Mouse (Mus musculus) lung, postnatal 0 days (tissue): ENCODE data around the gene Arhgef28. TPM values are rescaled to one million over a fixed set of nuclear protein-coding genes. Genes with fewer than 3 reads are reported as not detected.

Source experiments
- ATAC-seq: fragments of 200-750 bp; cut with Nextera tagmentation; 2 replicates; pipeline ENCODE4 v1.8.0; 2017; ENCODE audit warnings: moderate library complexity
- DNase-seq: peaks from one replicate; pipeline ENCODE4 v3.0.0-alpha.2; 2016; ENCODE audit warnings: low spot score
- H3K27ac ChIP-seq: fragments of 300-500 bp; sonication (generic); 2 replicates; pipeline ENCODE4 v1.5.1; 2014; ENCODE audit warnings: antibody characterized with exemption, mild to moderate bottlenecking, low read length, mixed read lengths
- H3K27me3 ChIP-seq: fragments of 300-500 bp; sonication (generic); replicated peaks from 2 replicates; pipeline ENCODE4 v1.6.1; 2014; ENCODE audit warnings: low read length, mixed read lengths; ENCODE audit not compliant: insufficient read depth
- H3K36me3 ChIP-seq: fragments of 300-500 bp; sonication (generic); 2 replicates; pipeline ENCODE4 v1.6.1; 2014; ENCODE audit warnings: low read length, mixed read lengths; ENCODE audit not compliant: insufficient read depth
- H3K4me1 ChIP-seq: fragments of 300-500 bp; sonication (generic); 2 replicates; pipeline ENCODE4 v1.6.1; 2014; ENCODE audit warnings: antibody characterized with exemption, low read depth, low read length, mixed read lengths; ENCODE audit not compliant: insufficient read depth
- H3K4me2 ChIP-seq: fragments of 300-500 bp; sonication (generic); replicated peaks from 2 replicates; pipeline ENCODE4 v1.6.1; 2014; ENCODE audit warnings: low read depth, mild to moderate bottlenecking, low read length, moderate library complexity, mixed read lengths
- H3K4me3 ChIP-seq: fragments of 300-500 bp; sonication (generic); 2 replicates; pipeline ENCODE4 v1.5.1; 2014; ENCODE audit warnings: low read depth, low read length
- H3K9ac ChIP-seq: fragments of 300-500 bp; sonication (generic); replicated peaks from 2 replicates; pipeline ENCODE4 v1.6.1; 2014; ENCODE audit warnings: low read depth, mild to moderate bottlenecking
- H3K9me3 ChIP-seq: fragments of 300-500 bp; sonication (generic); 2 replicates; pipeline ENCODE4 v1.6.1; 2016; ENCODE audit warnings: low read length, mixed read lengths
- CTCF ChIP-seq: IDR thresholded peaks from 2 replicates; pipeline ENCODE4 v1.5.1; 2016; ENCODE audit warnings: antibody characterized with exemption, mild to moderate bottlenecking
- EP300 ChIP-seq: IDR thresholded peaks from 2 replicates; pipeline ENCODE4 v1.6.1; 2016; ENCODE audit warnings: antibody characterized with exemption, mild to moderate bottlenecking, control low read depth
- WGBS: fragments of 180-500 bp; shearing (Covaris S2); extraction: QIAGEN DNeasy Blood & Tissue Kit; methylation state at CpG from one replicate; pipeline ENCODE4 v1.1.7; 2014; 5-methylcytosine and 5-hydroxymethylcytosine counted together
- polyA plus RNA-seq: library from polyadenylated mRNA; unstranded; fragments of >200 nt; fragmentation: Nextera tagmentation; extraction: Ambion mirVana; gene quantifications from 2 replicates; pipeline ENCODE4 v1.2.1, GENCODE M21; 2015

Gene Arhgef28
- polyA plus RNA-seq, 1 experiment from 2014 or later: 53.0 TPM

DNA sequence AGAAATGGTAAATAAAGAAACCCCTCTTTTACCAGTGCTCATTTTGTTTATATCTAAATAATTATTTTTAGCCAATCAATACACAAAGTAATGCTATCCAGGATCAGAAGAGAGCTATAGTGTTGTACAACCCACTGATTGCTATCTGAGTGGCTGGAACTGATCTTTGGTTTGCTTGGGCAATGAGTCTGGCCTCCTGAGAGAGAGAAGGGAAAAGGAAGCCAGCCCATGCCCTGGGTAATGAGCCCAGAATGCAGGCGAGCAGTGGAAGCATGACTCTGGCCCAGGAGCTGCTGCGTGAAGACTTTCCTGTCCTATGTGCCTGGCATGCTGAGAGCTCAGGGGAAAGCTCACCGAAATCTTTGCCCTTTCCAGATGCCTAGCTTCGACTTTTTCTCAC is 83.5 kb downstream of the Arhgef28 start:
- TF ChIP-seq EP300 (no peak), CTCF (no peak)
- H3K27ac ChIP-seq: no peak overlapping the region
- H3K4me1 ChIP-seq: peaks cover 18% of the 10 kb centered on the region
- ATAC-seq (no peak), DNase-seq (no peak)
- no peaks in the 10 kb centered on the region for H3K27me3 ChIP-seq
- no peak overlapping the region for H3K9ac ChIP-seq
- no peak overlapping the region for H3K4me3 ChIP-seq
- H3K4me2 ChIP-seq: no peak overlapping the region
- no peaks in the 10 kb centered on the region for H3K9me3 ChIP-seq
- no peaks in the 10 kb centered on the region for H3K36me3 ChIP-seq
- 76% methylated on average over 4 of the region's 4 CpGs for WGBS

GRCm38 (mm10) chr13:98121993-98122392 is 84.2 kb downstream of the Arhgef28 start:
- H3K27me3 ChIP-seq: no peaks in the 10 kb centered on the region
- H3K4me3 ChIP-seq: no peak overlapping the region
- DNase-seq (peak; percentile 65), ATAC-seq (no peak)
- no peaks in the 10 kb centered on the region for H3K9me3 ChIP-seq
- peaks cover 22% of the 10 kb centered on the region for H3K4me1 ChIP-seq
- WGBS: 51% methylated on average over 5 of the region's 5 CpGs
- no peaks in the 10 kb centered on the region for H3K36me3 ChIP-seq
- no peak overlapping the region for H3K9ac ChIP-seq
- 0 out of 2 replicates have a peak overlapping the region, but pooled peaks have one; percentile 58 for H3K27ac ChIP-seq
- H3K4me2 ChIP-seq: no peak overlapping the region
- TF ChIP-seq CTCF: no peak
- peak; percentile 14; the same call in 1 of the 2 replicates for TF ChIP-seq EP300

- H3K36me3 ChIP-seq: no peaks in the 10 kb centered on the region
- H3K4me3 ChIP-seq: no peak overlapping the region
- no peaks in the 10 kb centered on the region for H3K27me3 ChIP-seq
- WGBS: 82% methylated on average over 4 of the region's 4 CpGs
- peak overlapping the region; percentile 84; the same call in 1 of the 2 replicates for H3K27ac ChIP-seq
- no peak overlapping the region for H3K4me2 ChIP-seq
- H3K4me1 ChIP-seq: peaks cover 23% of the 10 kb centered on the region
- TF ChIP-seq EP300 (no peak), CTCF (no peak)
- DNase-seq (no peak), ATAC-seq (no peak)
- no peak overlapping the region for H3K9ac ChIP-seq
- no peaks in the 10 kb centered on the region for H3K9me3 ChIP-seq
Observed at GRCm38 (mm10) chr13:98121124-98121470, 85.1 kb downstream of the Arhgef28 start.

DNA sequence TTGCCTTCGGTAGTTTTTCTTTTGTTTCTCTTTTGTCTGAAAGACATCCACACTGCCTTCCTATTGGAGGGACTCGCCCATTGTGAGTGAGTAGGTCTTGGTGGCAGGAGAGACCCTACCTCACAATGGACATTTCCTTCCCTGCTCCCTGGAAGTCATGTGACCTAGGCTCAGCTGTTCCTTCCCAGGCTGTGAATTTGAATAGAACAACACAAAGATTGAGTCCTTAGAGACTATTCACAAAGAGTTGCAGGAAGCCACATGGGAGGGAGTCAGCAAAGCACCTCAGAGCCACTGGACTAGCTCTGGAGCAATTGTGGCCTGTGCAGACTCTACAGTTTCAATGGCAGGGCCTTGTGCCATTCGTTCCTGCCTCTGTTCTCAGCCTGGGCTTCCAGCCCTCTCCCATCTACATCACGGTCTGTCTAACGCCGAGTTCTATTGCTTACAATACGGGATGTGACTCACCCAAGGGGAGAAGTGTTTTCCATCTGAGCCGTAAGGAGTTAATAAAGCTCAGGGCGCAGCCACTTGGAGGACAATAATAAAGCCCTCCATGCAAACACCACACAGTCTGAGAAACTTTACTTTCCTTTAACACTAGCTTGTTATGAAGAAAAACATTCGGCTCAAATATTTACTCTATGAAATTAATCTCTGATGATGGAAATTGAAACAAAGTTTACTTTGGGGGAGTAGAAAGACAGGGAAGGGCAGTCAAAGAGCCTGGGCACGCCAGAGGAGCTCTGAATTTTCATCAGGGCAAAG is 85.7 kb downstream of the Arhgef28 start:
- 42% methylated on average over 11 of the region's 11 CpGs for WGBS
- ATAC-seq (peak; percentile 39), DNase-seq (peak; percentile 80)
- no peak overlapping the region for H3K4me3 ChIP-seq
- no peaks in the 10 kb centered on the region for H3K9me3 ChIP-seq
- H3K4me2 ChIP-seq: 0 out of 2 replicates have a peak overlapping the region, but pooled peaks have one; percentile 3
- no peak overlapping the region for H3K9ac ChIP-seq
- no peaks in the 10 kb centered on the region for H3K27me3 ChIP-seq
- no peaks in the 10 kb centered on the region for H3K36me3 ChIP-seq
- H3K4me1 ChIP-seq: peaks cover 26% of the 10 kb centered on the region
- TF ChIP-seq CTCF: no peak
- TF ChIP-seq EP300: peak; percentile 83
- peak overlapping the region; percentile 84 for H3K27ac ChIP-seq

DNA sequence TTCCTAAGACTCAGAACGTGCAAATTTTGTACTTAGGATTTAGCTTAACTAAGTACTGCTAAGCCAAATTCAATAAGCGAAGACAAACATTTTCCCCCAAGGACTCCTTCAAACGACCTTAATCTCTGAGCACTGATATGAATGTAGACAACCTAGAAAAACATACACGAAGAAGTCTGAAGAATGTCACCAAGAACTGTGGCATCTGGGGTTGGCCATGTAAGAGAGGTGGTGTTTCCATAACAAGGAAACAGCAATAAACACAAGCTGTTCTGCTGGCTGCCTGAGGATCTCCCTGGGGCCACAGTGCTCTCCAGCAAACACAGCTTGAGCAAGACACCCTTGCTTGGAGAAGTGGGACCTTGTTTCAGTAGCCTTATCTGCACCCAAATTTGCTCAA is 87.9 kb downstream of the Arhgef28 start:
- Histone ChIP-seq H3K27ac (peak overlapping the region; percentile 77), H3K36me3 (no peaks in the 10 kb centered on the region), H3K4me2 (no peak overlapping the region), H3K27me3 (no peaks in the 10 kb centered on the region), H3K4me3 (no peak overlapping the region), H3K4me1 (peaks cover 20% of the 10 kb centered on the region), H3K9ac (no peak overlapping the region), H3K9me3 (no peaks in the 10 kb centered on the region)
- TF ChIP-seq CTCF: no peak
- TF ChIP-seq EP300: peak; percentile 90
- ATAC-seq (peak; percentile 64), DNase-seq (peak; percentile 68)
- 35% methylated on average over 4 of the region's 4 CpGs for WGBS

DNA sequence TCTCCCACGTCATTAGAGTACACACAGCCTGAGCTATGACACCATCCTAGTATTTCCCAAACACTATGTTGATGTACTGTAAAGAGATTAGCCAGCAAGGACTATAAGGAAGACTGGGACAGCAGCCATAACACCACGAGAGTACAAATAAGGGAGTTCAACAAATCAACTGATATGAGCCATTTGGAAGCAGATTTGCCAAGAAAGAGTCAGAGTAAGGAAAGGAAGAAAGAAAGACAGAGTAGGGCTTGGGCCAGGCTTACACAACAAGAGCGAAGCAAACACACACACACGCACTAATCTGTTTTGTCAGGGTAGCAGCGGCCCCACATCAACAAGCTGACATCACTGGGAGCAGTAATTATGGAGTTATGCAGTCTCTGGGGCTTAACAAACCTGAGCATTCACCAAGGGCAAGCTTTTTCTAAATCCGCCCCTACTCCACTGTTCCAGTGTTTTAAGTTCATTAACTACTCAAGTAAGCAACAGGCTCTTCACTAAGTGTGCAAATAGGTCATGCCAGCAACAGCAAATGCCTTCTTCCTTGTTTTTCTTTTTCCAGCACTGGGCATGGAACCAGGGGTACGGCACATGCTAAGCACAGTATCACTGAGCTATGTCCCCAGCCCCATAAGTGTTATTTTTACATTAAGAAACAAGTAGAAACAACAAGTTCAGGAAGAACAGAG is 88.5 kb downstream of the Arhgef28 start:
- H3K4me3 ChIP-seq: no peak overlapping the region
- DNase-seq (peak; percentile 82), ATAC-seq (peak; percentile 71)
- TF ChIP-seq CTCF (no peak), EP300 (0 out of 2 replicates have a peak, but pooled peaks have one; percentile 1)
- H3K27me3 ChIP-seq: no peaks in the 10 kb centered on the region
- H3K27ac ChIP-seq: peak overlapping the region; percentile 77
- no peaks in the 10 kb centered on the region for H3K9me3 ChIP-seq
- H3K4me1 ChIP-seq: peaks cover 17% of the 10 kb centered on the region
- H3K4me2 ChIP-seq: no peak overlapping the region
- H3K36me3 ChIP-seq: no peaks in the 10 kb centered on the region
- H3K9ac ChIP-seq: no peak overlapping the region
- 37% methylated on average over 7 of the region's 7 CpGs for WGBS
